Mouse (Mus musculus) lung, embryonic 14.5 days (tissue): ENCODE results near the gene Gm28372. TPM values are rescaled to one million over a fixed set of nuclear protein-coding genes. Genes with fewer than 3 reads are reported as not detected.

Experiments used
- ATAC-seq: fragments of 200-750 bp; cut with Nextera tagmentation; 2 replicates; pipeline ENCODE4 v1.8.0; 2017; ENCODE audit warnings: mild to moderate bottlenecking, moderate TSS enrichment, moderate library complexity; ENCODE audit not compliant: insufficient read depth
- DNase-seq: peaks from one replicate; pipeline ENCODE4 v3.0.0-alpha.2; 2015
- H3K27ac ChIP-seq: fragments of 300-500 bp; sonication (generic); 2 replicates; pipeline ENCODE4 v1.5.1; 2014; ENCODE audit warnings: low read depth, mild to moderate bottlenecking, moderate library complexity
- H3K27me3 ChIP-seq: fragments of 300-500 bp; sonication (generic); 2 replicates; pipeline ENCODE4 v1.6.1; 2014; ENCODE audit warnings: low read length, control low read depth; ENCODE audit not compliant: insufficient read depth
- H3K36me3 ChIP-seq: fragments of 300-500 bp; sonication (generic); 2 replicates; pipeline ENCODE4 v1.6.1; 2014; ENCODE audit warnings: control low read depth; ENCODE audit not compliant: insufficient read depth
- H3K4me1 ChIP-seq: fragments of 300-500 bp; sonication (generic); 2 replicates; pipeline ENCODE4 v1.6.1; 2014; ENCODE audit warnings: antibody characterized with exemption, control low read depth; ENCODE audit not compliant: insufficient read depth
- H3K4me2 ChIP-seq: fragments of 300-500 bp; sonication (generic); 2 replicates; pipeline ENCODE4 v1.6.1; 2014; ENCODE audit warnings: mild to moderate bottlenecking
- H3K4me3 ChIP-seq: fragments of 300-500 bp; sonication (generic); 2 replicates; pipeline ENCODE4 v1.5.1; 2014; ENCODE audit warnings: low read depth, low read length
- H3K9ac ChIP-seq: fragments of 300-500 bp; sonication (generic); 2 replicates; pipeline ENCODE4 v1.6.1; 2014
- H3K9me3 ChIP-seq: fragments of 300-500 bp; sonication (generic); 2 replicates; pipeline ENCODE4 v1.6.1; 2016; ENCODE audit warnings: low read depth, low read length, control low read depth
- CTCF ChIP-seq: IDR thresholded peaks from 2 replicates; pipeline ENCODE4 v1.5.1; 2016; ENCODE audit warnings: antibody characterized with exemption, low read depth
- WGBS: fragments of 180-500 bp; shearing (Covaris S2); extraction: QIAGEN DNeasy Blood & Tissue Kit; methylation state at CpG from one replicate; pipeline ENCODE4 v1.1.7; 2014; 5-methylcytosine and 5-hydroxymethylcytosine counted together
- polyA plus RNA-seq: library from polyadenylated mRNA; unstranded; fragments of >200 nt; fragmentation: Nextera tagmentation; extraction: Ambion mirVana; gene quantifications from 2 replicates; pipeline ENCODE4 v1.2.1, GENCODE M21; 2014

Gene Gm28372
- polyA plus RNA-seq, 1 experiment from 2014 or later, result not detected

GRCm38 (mm10) chr2:130438861-130439260, 33.8 kb downstream of the Gm28372 start:
- Histone ChIP-seq H3K9me3 (no peaks in the 10 kb centered on the region), H3K27me3 (no peaks in the 10 kb centered on the region), H3K4me2 (no peak overlapping the region), H3K36me3 (peaks cover 63% of the 10 kb centered on the region), H3K4me1 (no peaks in the 10 kb centered on the region), H3K9ac (no peak overlapping the region), H3K27ac (no peak overlapping the region), H3K4me3 (no peak overlapping the region)
- DNase-seq, result no peak
- TF ChIP-seq CTCF, result no peak
- 86% methylated on average over 3 of the region's 3 CpGs for WGBS
- ATAC-seq, result no peak

GRCm38 (mm10) chr2:130439840-130440480, 34.9 kb downstream of the Gm28372 start:
- Histone ChIP-seq H3K27me3 (no peaks in the 10 kb centered on the region), H3K27ac (no peak overlapping the region), H3K9me3 (no peaks in the 10 kb centered on the region), H3K4me3 (no peak overlapping the region), H3K36me3 (peaks cover 69% of the 10 kb centered on the region), H3K4me1 (no peaks in the 10 kb centered on the region), H3K4me2 (no peak overlapping the region), H3K9ac (no peak overlapping the region)
- no peak for ATAC-seq
- no peak for TF ChIP-seq CTCF
- no peak for DNase-seq
- WGBS, result 86% methylated on average over 4 of the region's 4 CpGs

GRCm38 (mm10) chr2:130442162-130442561, 37.1 kb downstream of the Gm28372 start:
- no peaks in the 10 kb centered on the region for H3K27me3 ChIP-seq
- no peaks in the 10 kb centered on the region for H3K4me1 ChIP-seq
- no peak for TF ChIP-seq CTCF
- H3K36me3 ChIP-seq, result peaks cover 69% of the 10 kb centered on the region
- 84% methylated on average over 10 of the region's 10 CpGs for WGBS
- DNase-seq, result no peak
- H3K27ac ChIP-seq, result no peak overlapping the region
- H3K9ac ChIP-seq, result no peak overlapping the region
- no peak for ATAC-seq
- H3K4me3 ChIP-seq, result no peak overlapping the region
- H3K4me2 ChIP-seq, result no peak overlapping the region
- H3K9me3 ChIP-seq, result no peaks in the 10 kb centered on the region

GRCm38 (mm10) chr2:130448449-130448848, 43.4 kb downstream of the Gm28372 start:
- TF ChIP-seq CTCF, result no peak
- no peak for DNase-seq
- no peak overlapping the region for H3K4me3 ChIP-seq
- no peaks in the 10 kb centered on the region for H3K9me3 ChIP-seq
- no peaks in the 10 kb centered on the region for H3K27me3 ChIP-seq
- H3K36me3 ChIP-seq, result peaks cover 12% of the 10 kb centered on the region
- ATAC-seq, result no peak
- H3K27ac ChIP-seq, result no peak overlapping the region
- no peak overlapping the region for H3K4me2 ChIP-seq
- peaks cover 4% of the 10 kb centered on the region; the same call in 1 of the 2 replicates for H3K4me1 ChIP-seq
- H3K9ac ChIP-seq, result no peak overlapping the region

GRCm38 (mm10) chr2:130449021-130449793, 44.2 kb downstream of the Gm28372 start:
- TF ChIP-seq CTCF, result no peak
- H3K9me3 ChIP-seq, result no peaks in the 10 kb centered on the region
- H3K4me2 ChIP-seq, result peak overlapping the region; percentile 79
- 9% methylated on average over 17 of the region's 17 CpGs for WGBS
- peak; percentile 11 for DNase-seq
- peaks cover 4% of the 10 kb centered on the region for H3K36me3 ChIP-seq
- H3K4me3 ChIP-seq, result peak overlapping the region; percentile 82
- peak; percentile 8; the same call in 1 of the 2 replicates for ATAC-seq
- peaks cover 4% of the 10 kb centered on the region; the same call in 1 of the 2 replicates for H3K4me1 ChIP-seq
- no peak overlapping the region for H3K27ac ChIP-seq
- no peaks in the 10 kb centered on the region for H3K27me3 ChIP-seq
- peak overlapping the region; percentile 77 for H3K9ac ChIP-seq

GRCm38 (mm10) chr2:130449794-130450433, 44.9 kb downstream of the Gm28372 start, which contains the start of gene Ptpra:
Gene Ptpra (plus strand): TSS chr2:130450278.
- H3K9me3 ChIP-seq, result no peaks in the 10 kb centered on the region
- ATAC-seq (peak; percentile 98), DNase-seq (peak; percentile 94)
- H3K4me2 ChIP-seq, result peak within 1 kb of the TSS; percentile 79
- no peaks in the 10 kb centered on the region for H3K36me3 ChIP-seq
- peak within 1 kb of the TSS; percentile 67; the same call in 1 of the 2 replicates for H3K27ac ChIP-seq
- H3K4me3 ChIP-seq, result peak within 1 kb of the TSS; percentile 82
- no peaks in the 10 kb centered on the region for H3K27me3 ChIP-seq
- peak within 1 kb of the TSS; percentile 77 for H3K9ac ChIP-seq
- TF ChIP-seq CTCF, result no peak
- under 1% methylated on average over 41 of the region's 50 CpGs for WGBS
- H3K4me1 ChIP-seq, result peaks cover 4% of the 10 kb centered on the region; the same call in 1 of the 2 replicates

GRCm38 (mm10) chr2:130450434-130450796, 45.4 kb downstream of the Gm28372 start:
- Histone ChIP-seq H3K9ac (peak overlapping the region; percentile 77), H3K4me1 (peaks cover 4% of the 10 kb centered on the region; the same call in 1 of the 2 replicates), H3K4me3 (peak overlapping the region; percentile 82), H3K4me2 (peak overlapping the region; percentile 79), H3K9me3 (no peaks in the 10 kb centered on the region), H3K27me3 (no peaks in the 10 kb centered on the region), H3K27ac (peak overlapping the region; percentile 67; the same call in 1 of the 2 replicates), H3K36me3 (no peaks in the 10 kb centered on the region)
- DNase-seq (peak; percentile 73), ATAC-seq (peak; percentile 85)
- under 1% methylated on average over 43 of the region's 47 CpGs for WGBS
- no peak for TF ChIP-seq CTCF
